Mouse (Mus musculus) activated CD4-positive, CD25-positive, alpha-beta regulatory T cell, adult 9 weeks (primary cell): ENCODE measurements around the gene Kiss1. TPM values are rescaled to one million over a fixed set of nuclear protein-coding genes. Genes with fewer than 3 reads are reported as not detected.

Experiments used
- polyA plus RNA-seq: library from polyadenylated mRNA; unstranded; fragments of 100-300 nt; shearing (Covaris generic); gene quantifications from one replicate; pipeline ENCODE4 v1.2.1, GENCODE M21; 2017

Gene Kiss1
- not detected for polyA plus RNA-seq

DNA sequence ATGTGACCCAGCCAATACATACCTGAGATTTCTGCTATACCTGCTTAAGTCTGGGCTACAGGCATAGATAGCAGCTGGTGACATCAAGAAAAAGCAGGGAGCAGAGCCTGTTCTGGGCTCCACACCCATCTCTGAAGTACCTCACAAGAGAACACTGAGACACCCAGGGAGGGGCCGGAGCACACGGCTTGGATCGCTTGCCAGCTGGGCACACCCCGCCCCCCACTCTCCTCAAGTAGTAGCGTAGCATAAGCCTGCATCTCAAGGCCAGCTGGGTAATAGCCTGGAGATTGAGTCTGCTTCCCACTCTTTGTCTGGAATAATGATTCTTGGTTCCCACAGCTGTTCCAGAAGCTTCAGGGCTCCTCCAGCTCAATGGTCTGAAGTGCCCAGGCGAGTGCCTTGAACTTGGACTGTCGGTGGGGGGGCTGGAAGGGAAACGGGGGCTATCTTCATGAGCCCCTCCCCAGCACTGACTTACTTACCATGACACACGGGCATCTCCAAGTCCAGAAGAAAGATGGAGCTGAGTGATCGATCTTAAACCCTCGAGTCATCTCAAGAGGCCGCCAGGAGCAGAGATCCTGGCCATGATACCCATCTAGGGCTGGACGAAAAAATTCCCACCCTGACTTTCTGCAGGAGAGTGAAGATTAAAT is at the start of gene Kiss1:
Kiss1 (plus strand) TSS at position 609 of the 659 bp plus-strand sequence.

GRCm38 (mm10) chr1:133309652-133310267 is 11.9 kb upstream of the Kiss1 start, which contains the start of gene Golt1a:
TSS of gene Golt1a (plus strand) at chr1:133309800.

DNA sequence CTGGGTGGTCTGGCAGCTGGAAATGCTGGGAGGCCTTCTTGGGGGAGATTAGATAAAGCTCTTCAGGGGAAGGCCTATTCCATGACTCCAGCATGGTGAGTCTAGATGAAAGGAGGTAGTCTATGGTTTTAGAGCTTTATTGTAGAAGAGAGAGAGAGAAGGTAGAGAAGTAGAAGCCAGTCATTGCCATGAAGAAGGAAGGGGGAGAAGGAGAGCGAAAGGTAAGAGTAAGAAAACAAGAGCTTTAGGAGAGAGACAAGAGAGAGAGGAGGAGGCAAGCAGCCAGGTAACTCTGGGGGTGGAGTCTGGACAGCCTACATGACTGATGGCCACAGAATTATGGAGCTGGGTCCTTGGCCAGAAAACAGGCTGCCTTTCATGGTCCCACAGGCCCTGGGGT is 28.5 kb downstream of the Kiss1 start, which contains the start of gene Ren1:
Ren1 (plus strand) TSS at position 301 of the 400 bp plus-strand sequence.

DNA sequence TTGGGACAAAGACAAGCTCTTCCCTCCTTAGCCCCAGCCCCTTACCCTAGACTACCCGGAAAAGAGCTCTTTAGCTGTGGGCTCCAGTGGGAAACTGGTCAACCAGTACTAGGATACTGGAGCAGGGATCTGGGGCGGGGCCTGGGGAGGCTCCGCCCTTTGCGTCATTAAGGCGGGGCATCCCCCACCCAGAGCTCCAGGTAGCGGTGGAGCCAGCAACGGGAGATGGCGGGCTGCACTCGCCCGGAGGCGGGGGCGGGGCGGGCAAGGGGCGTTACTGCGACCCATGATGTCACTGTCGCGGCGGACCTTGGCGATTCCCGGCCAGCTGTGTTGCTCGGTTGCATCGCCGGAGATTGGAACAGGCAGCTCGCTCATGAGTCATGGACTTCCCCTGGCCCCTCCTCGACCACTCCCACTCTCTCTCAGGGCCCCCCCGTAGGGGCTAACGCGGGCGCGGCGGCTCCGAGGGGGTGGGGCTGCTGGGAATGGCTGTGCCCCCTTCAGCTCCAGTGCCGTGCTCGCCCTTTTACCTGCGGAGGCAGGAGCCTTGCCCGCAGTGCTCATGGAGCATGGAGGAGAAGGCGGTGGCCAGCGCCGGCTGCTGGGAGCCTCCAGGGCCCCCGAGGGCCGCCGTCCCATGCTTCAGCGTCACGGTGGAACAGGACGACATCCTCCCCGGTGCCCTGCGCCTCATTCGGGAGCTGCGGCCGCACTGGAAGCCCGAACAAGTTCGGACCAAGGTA is 41.8 kb downstream of the Kiss1 start, which contains the start of gene Etnk2:
Etnk2 (plus strand) TSS at position 297 of the 746 bp plus-strand sequence.

Other genes with a start within 250 kb of the Kiss1 start
- gene Ppp1r15b, start 190.7 kb upstream of the Kiss1 start, polyA plus RNA-seq, result 51.8 TPM
- gene Plekha6, start 157.7 kb upstream of the Kiss1 start, polyA plus RNA-seq, result 0.93 TPM
- gene Golt1a, start 12.1 kb upstream of the Kiss1 start, polyA plus RNA-seq, result not detected
- not detected for gene Ren1, start 28.6 kb downstream of the Kiss1 start, polyA plus RNA-seq
- gene Etnk2, start 41.7 kb downstream of the Kiss1 start, polyA plus RNA-seq, result 0.18 TPM
- gene Sox13, start 102.5 kb downstream of the Kiss1 start, polyA plus RNA-seq, result not detected